Mouse (Mus musculus): ENCODE results near the gene Ppp2r5c. TPM values are rescaled to one million over a fixed set of nuclear protein-coding genes. Genes with fewer than 3 reads are reported as not detected.

Gene Ppp2r5c
- polyA plus RNA-seq, 1 experiment from 2014 or later = 146 TPM

DNA sequence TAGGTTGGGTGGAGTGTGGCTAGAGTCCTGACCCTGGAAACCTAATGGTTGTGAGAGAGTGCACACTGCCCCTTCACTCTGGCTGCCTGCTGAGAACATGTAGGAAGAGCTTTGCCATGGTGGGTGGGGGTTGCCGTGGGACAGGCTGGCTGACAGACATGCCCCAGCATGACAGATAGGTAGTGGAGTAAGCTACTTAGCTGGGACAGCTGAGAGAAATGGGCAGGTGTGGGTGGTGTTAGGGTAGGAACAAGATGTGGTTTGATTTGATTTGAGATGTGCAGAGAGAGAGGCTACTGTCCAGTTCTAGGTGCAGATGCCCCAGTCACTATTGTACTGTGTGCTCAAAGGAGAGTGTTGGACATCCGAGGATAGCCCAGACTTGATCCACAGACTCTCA is 86.2 kb downstream of the Ppp2r5c start:
- H3K4me1 ChIP-seq (ENCODE audit: control insufficient read depth, insufficient read depth, low read length) = no peaks in the 10 kb centered on the region
- no peak overlapping the region for H3K4me2 ChIP-seq (ENCODE audit: low read depth, low read length)
- no peaks in the 10 kb centered on the region for H3K36me3 ChIP-seq (ENCODE audit: control insufficient read depth, insufficient read depth, low read length)
- H3K27me3 ChIP-seq (ENCODE audit: control insufficient read depth, insufficient read depth, low read length) = no peaks in the 10 kb centered on the region
- no peak overlapping the region for H3K9ac ChIP-seq (ENCODE audit: low read length)
- WGBS = 92% methylated on average over 2 of the region's 2 CpGs
- no peaks in the 10 kb centered on the region for H3K9me3 ChIP-seq (replicated peaks; ENCODE audit: control insufficient read depth, low read length)
- no peak for ATAC-seq (ENCODE audit: insufficient read depth, low FRiP score)
- no peak overlapping the region for H3K27ac ChIP-seq (ENCODE audit: low read length)
- H3K4me3 ChIP-seq (replicated peaks; ENCODE audit: low read length) = no peak overlapping the region

DNA sequence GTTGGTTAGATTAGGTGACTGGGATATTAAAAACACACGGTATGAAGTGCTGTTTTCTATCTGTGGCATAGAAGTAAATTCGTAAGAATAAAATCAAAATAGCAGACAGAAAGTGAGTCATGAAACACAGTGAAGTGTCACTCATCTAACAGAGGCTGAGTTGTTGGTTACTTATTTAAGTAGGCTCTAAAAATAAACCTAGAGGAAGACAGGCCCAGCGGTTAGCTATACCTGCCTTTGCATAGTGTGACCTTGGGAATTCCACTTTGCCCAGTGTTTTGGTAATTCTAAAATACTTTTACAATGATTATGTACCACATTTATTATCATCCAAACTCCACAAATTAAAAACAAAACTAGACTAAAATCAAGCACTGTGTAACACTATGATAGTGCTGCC is 86.9 kb downstream of the Ppp2r5c start:
- no peak overlapping the region for H3K9ac ChIP-seq (ENCODE audit: low read length)
- 90% methylated on average over 3 of the region's 3 CpGs for WGBS
- ATAC-seq (ENCODE audit: insufficient read depth, low FRiP score) = no peak
- no peaks in the 10 kb centered on the region for H3K4me1 ChIP-seq (ENCODE audit: control insufficient read depth, insufficient read depth, low read length)
- no peaks in the 10 kb centered on the region for H3K9me3 ChIP-seq (replicated peaks; ENCODE audit: control insufficient read depth, low read length)
- H3K36me3 ChIP-seq (ENCODE audit: control insufficient read depth, insufficient read depth, low read length) = no peaks in the 10 kb centered on the region
- no peak overlapping the region for H3K27ac ChIP-seq (ENCODE audit: low read length)
- H3K4me2 ChIP-seq (ENCODE audit: low read depth, low read length) = no peak overlapping the region
- no peak overlapping the region for H3K4me3 ChIP-seq (replicated peaks; ENCODE audit: low read length)
- no peaks in the 10 kb centered on the region for H3K27me3 ChIP-seq (ENCODE audit: control insufficient read depth, insufficient read depth, low read length)

GRCm38 (mm10) chr12:110535361-110535760 is 88.4 kb downstream of the Ppp2r5c start:
- ATAC-seq (ENCODE audit: insufficient read depth, low FRiP score) = no peak
- Histone ChIP-seq H3K4me2 (ENCODE audit: low read depth, low read length) (no peak overlapping the region), H3K9ac (ENCODE audit: low read length) (no peak overlapping the region), H3K9me3 (replicated peaks; ENCODE audit: control insufficient read depth, low read length) (no peaks in the 10 kb centered on the region), H3K4me1 (ENCODE audit: control insufficient read depth, insufficient read depth, low read length) (no peaks in the 10 kb centered on the region), H3K36me3 (ENCODE audit: control insufficient read depth, insufficient read depth, low read length) (no peaks in the 10 kb centered on the region), H3K4me3 (replicated peaks; ENCODE audit: low read length) (no peak overlapping the region), H3K27me3 (ENCODE audit: control insufficient read depth, insufficient read depth, low read length) (no peaks in the 10 kb centered on the region), H3K27ac (ENCODE audit: low read length) (no peak overlapping the region)
- 93% methylated on average over 5 of the region's 5 CpGs for WGBS

DNA sequence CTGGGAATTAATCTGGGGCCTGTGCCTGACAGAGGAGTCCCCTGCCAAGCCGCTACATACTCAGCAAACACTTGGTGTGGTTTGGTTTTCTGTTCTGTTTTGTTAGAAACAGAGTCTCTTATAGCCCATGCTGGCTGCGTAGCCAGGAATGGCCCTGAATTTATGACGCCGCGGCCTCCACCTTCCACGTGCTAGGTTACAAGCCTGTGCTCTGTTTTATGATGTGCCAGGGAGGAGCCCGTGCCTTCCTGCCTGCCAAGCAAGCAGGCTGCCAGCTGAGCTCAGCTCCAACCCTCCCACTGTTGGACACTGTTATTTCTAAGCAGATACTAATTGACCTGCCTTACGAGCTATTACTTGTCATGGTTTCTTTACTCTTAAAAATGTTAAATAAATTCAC is 90.8 kb downstream of the Ppp2r5c start:
- no peak overlapping the region for H3K9ac ChIP-seq (ENCODE audit: low read length)
- H3K27me3 ChIP-seq (ENCODE audit: control insufficient read depth, insufficient read depth, low read length) = no peaks in the 10 kb centered on the region
- H3K27ac ChIP-seq (ENCODE audit: low read length) = no peak overlapping the region
- no peak for ATAC-seq (ENCODE audit: insufficient read depth, low FRiP score)
- H3K4me3 ChIP-seq (replicated peaks; ENCODE audit: low read length) = no peak overlapping the region
- no peak overlapping the region for H3K4me2 ChIP-seq (ENCODE audit: low read depth, low read length)
- WGBS = 91% methylated on average over 8 of the region's 8 CpGs
- no peaks in the 10 kb centered on the region for H3K36me3 ChIP-seq (ENCODE audit: control insufficient read depth, insufficient read depth, low read length)
- no peaks in the 10 kb centered on the region for H3K9me3 ChIP-seq (replicated peaks; ENCODE audit: control insufficient read depth, low read length)
- H3K4me1 ChIP-seq (ENCODE audit: control insufficient read depth, insufficient read depth, low read length) = no peaks in the 10 kb centered on the region

DNA sequence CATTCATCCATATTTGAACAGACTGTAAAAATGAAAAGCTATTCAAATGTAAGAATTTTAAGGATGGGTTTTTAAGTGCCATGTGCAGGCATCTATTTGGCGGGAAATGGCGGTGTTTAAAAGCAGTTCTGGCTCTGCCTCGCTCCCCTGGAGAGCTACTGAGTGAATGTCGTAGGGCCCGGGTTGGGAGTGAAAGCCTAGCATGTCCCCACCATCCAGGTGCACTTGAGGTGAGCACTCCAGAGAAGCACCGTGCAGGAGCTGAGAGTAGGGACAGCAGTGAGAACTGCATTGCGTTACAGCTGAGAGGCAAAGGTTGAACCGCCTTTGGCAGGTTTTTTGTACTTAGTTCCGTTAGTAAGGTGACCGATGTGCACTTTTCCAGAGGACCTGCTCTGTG is 92.4 kb downstream of the Ppp2r5c start:
- no peaks in the 10 kb centered on the region for H3K9me3 ChIP-seq (replicated peaks; ENCODE audit: control insufficient read depth, low read length)
- H3K9ac ChIP-seq (ENCODE audit: low read length) = no peak overlapping the region
- ATAC-seq (ENCODE audit: insufficient read depth, low FRiP score) = no peak
- H3K27me3 ChIP-seq (ENCODE audit: control insufficient read depth, insufficient read depth, low read length) = no peaks in the 10 kb centered on the region
- H3K4me3 ChIP-seq (replicated peaks; ENCODE audit: low read length) = no peak overlapping the region
- H3K27ac ChIP-seq (ENCODE audit: low read length) = no peak overlapping the region
- no peaks in the 10 kb centered on the region for H3K36me3 ChIP-seq (ENCODE audit: control insufficient read depth, insufficient read depth, low read length)
- no peak overlapping the region for H3K4me2 ChIP-seq (ENCODE audit: low read depth, low read length)
- H3K4me1 ChIP-seq (ENCODE audit: control insufficient read depth, insufficient read depth, low read length) = no peaks in the 10 kb centered on the region
- 88% methylated on average over 10 of the region's 10 CpGs for WGBS

GRCm38 (mm10) chr12:110539798-110540197 is 92.9 kb downstream of the Ppp2r5c start:
- Histone ChIP-seq H3K27ac (ENCODE audit: low read length) (no peak overlapping the region), H3K36me3 (ENCODE audit: control insufficient read depth, insufficient read depth, low read length) (no peaks in the 10 kb centered on the region), H3K4me3 (replicated peaks; ENCODE audit: low read length) (no peak overlapping the region), H3K4me1 (ENCODE audit: control insufficient read depth, insufficient read depth, low read length) (no peaks in the 10 kb centered on the region), H3K4me2 (ENCODE audit: low read depth, low read length) (no peak overlapping the region), H3K9ac (ENCODE audit: low read length) (no peak overlapping the region), H3K27me3 (ENCODE audit: control insufficient read depth, insufficient read depth, low read length) (no peaks in the 10 kb centered on the region), H3K9me3 (replicated peaks; ENCODE audit: control insufficient read depth, low read length) (no peaks in the 10 kb centered on the region)
- 81% methylated on average over 9 of the region's 9 CpGs for WGBS
- no peak for ATAC-seq (ENCODE audit: insufficient read depth, low FRiP score)

DNA sequence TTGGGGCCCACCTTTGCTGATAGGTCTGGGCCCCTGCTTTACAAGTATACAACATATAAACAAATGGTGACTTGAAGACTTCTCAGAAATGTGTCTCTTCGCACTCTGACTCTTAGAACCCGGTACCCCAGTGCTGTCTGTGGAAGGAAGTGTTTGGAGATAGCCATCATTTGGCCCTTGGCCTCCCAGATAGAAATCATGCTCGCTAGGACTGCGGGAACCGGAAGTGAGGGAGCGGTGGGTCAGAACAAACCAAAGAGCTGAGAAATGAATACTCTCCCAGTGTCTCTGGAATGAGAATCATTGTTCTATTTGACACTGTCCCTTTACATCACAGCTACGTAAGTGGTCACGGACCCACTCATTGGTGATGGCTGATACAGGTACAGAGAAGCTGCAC is 93.4 kb downstream of the Ppp2r5c start:
- no peak overlapping the region for H3K9ac ChIP-seq (ENCODE audit: low read length)
- WGBS = 85% methylated on average over 8 of the region's 8 CpGs
- H3K9me3 ChIP-seq (replicated peaks; ENCODE audit: control insufficient read depth, low read length) = no peaks in the 10 kb centered on the region
- H3K27me3 ChIP-seq (ENCODE audit: control insufficient read depth, insufficient read depth, low read length) = no peaks in the 10 kb centered on the region
- H3K4me2 ChIP-seq (ENCODE audit: low read depth, low read length) = no peak overlapping the region
- ATAC-seq (ENCODE audit: insufficient read depth, low FRiP score) = no peak
- no peaks in the 10 kb centered on the region for H3K4me1 ChIP-seq (ENCODE audit: control insufficient read depth, insufficient read depth, low read length)
- no peak overlapping the region for H3K27ac ChIP-seq (ENCODE audit: low read length)
- H3K4me3 ChIP-seq (replicated peaks; ENCODE audit: low read length) = no peak overlapping the region
- no peaks in the 10 kb centered on the region for H3K36me3 ChIP-seq (ENCODE audit: control insufficient read depth, insufficient read depth, low read length)

DNA sequence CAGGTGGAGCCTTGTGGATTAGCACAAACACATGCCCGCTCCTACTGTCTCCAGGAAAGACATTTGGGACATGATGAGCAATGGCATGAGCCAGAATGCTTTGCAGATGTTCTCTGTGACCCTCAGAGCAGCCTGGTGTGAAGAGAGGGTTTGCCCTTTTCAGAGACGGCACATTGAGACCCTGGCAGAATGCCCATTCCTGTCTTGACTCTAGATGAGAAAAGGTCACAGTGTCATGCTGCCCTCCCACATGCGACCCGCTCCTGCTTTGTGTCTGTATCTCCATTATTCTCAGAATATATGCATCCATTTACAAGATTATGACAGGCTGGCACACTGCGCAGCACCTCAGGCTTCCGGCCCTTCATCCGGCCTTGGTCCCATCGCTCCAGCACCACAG is 94.1 kb downstream of the Ppp2r5c start:
- H3K9ac ChIP-seq (ENCODE audit: low read length) = no peak overlapping the region
- no peak for ATAC-seq (ENCODE audit: insufficient read depth, low FRiP score)
- H3K4me3 ChIP-seq (replicated peaks; ENCODE audit: low read length) = no peak overlapping the region
- H3K4me1 ChIP-seq (ENCODE audit: control insufficient read depth, insufficient read depth, low read length) = no peaks in the 10 kb centered on the region
- H3K36me3 ChIP-seq (ENCODE audit: control insufficient read depth, insufficient read depth, low read length) = no peaks in the 10 kb centered on the region
- H3K27me3 ChIP-seq (ENCODE audit: control insufficient read depth, insufficient read depth, low read length) = no peaks in the 10 kb centered on the region
- 83% methylated on average over 8 of the region's 8 CpGs for WGBS
- H3K4me2 ChIP-seq (ENCODE audit: low read depth, low read length) = no peak overlapping the region
- no peak overlapping the region for H3K27ac ChIP-seq (ENCODE audit: low read length)
- H3K9me3 ChIP-seq (replicated peaks; ENCODE audit: control insufficient read depth, low read length) = no peaks in the 10 kb centered on the region

- Histone ChIP-seq H3K4me1 (ENCODE audit: control insufficient read depth, insufficient read depth, low read length) (no peaks in the 10 kb centered on the region), H3K27me3 (ENCODE audit: control insufficient read depth, insufficient read depth, low read length) (no peaks in the 10 kb centered on the region), H3K4me2 (ENCODE audit: low read depth, low read length) (no peak overlapping the region), H3K27ac (ENCODE audit: low read length) (no peak overlapping the region), H3K4me3 (replicated peaks; ENCODE audit: low read length) (no peak overlapping the region), H3K9ac (ENCODE audit: low read length) (no peak overlapping the region), H3K9me3 (replicated peaks; ENCODE audit: control insufficient read depth, low read length) (no peaks in the 10 kb centered on the region), H3K36me3 (ENCODE audit: control insufficient read depth, insufficient read depth, low read length) (peaks cover 4% of the 10 kb centered on the region; the same call in 1 of the 2 replicates)
- 91% methylated on average over 5 of the region's 5 CpGs for WGBS
- no peak for ATAC-seq (ENCODE audit: insufficient read depth, low FRiP score)
These were observed 94.6 kb downstream of the Ppp2r5c start for GRCm38 (mm10) chr12:110541528-110541927.
